Mouse (Mus musculus) stomach, postnatal 0 days (tissue): Measurements from ENCODE around the gene Slc1a2.

Experiments used
- CTCF ChIP-seq: IDR thresholded peaks from 2 replicates; pipeline ENCODE4 v1.5.1; 2016; ENCODE audit warnings: antibody characterized with exemption, low read depth, mild to moderate bottlenecking, moderate library complexity
- EP300 ChIP-seq: optimal IDR thresholded peaks from 2 replicates; pipeline ENCODE3; 2016; ENCODE audit warnings: antibody characterized with exemption

- TF ChIP-seq CTCF (no peak), EP300 (no peak)
Observed at GRCm38 (mm10) chr2:102768267-102768666, 109.8 kb downstream of the Slc1a2 start.
